Mouse (Mus musculus): ENCODE measurements around the gene Ccnd1. TPM values are rescaled to one million over a fixed set of nuclear protein-coding genes. Genes with fewer than 3 reads are reported as not detected.

Ccnd1 gene
- 1.2 and 1.5 TPM in 2 replicates for total RNA-seq (2015; ENCODE audit: low replicate concordance)
- total RNA-seq (2017; ENCODE audit: low replicate concordance), result 0.51 and 2.0 TPM in 2 replicates

- no peak for ATAC-seq (replicated peaks; ENCODE audit: low FRiP score, poor library complexity, severe bottlenecking)
These were observed at the start of gene Ccnd1 for GRCm38 (mm10) chr7:144939344-144940002. Gene Ccnd1, minus strand, starts transcription at chr7:144939925.

GRCm38 (mm10) chr7:144988856-144989255, 49.1 kb upstream of the Ccnd1 start:
- ATAC-seq (replicated peaks; ENCODE audit: low FRiP score, poor library complexity, severe bottlenecking), result no peak

- ATAC-seq (replicated peaks; ENCODE audit: low FRiP score, poor library complexity, severe bottlenecking), result no peak
These were observed 45.4 kb upstream of the Ccnd1 start for GRCm38 (mm10) chr7:144985100-144985499.

GRCm38 (mm10) chr7:144982358-144983110, 42.8 kb upstream of the Ccnd1 start:
- ATAC-seq (replicated peaks; ENCODE audit: low FRiP score, poor library complexity, severe bottlenecking), result no peak

- ATAC-seq (replicated peaks; ENCODE audit: low FRiP score, poor library complexity, severe bottlenecking), result no peak
These were observed 41.8 kb upstream of the Ccnd1 start for GRCm38 (mm10) chr7:144981426-144982079.

GRCm38 (mm10) chr7:144979814-144980213, 40.1 kb upstream of the Ccnd1 start:
- ATAC-seq (replicated peaks; ENCODE audit: low FRiP score, poor library complexity, severe bottlenecking), result no peak

- ATAC-seq (replicated peaks; ENCODE audit: low FRiP score, poor library complexity, severe bottlenecking), result no peak
These were observed 37.4 kb upstream of the Ccnd1 start for GRCm38 (mm10) chr7:144977121-144977520.

GRCm38 (mm10) chr7:144973461-144973860, 33.7 kb upstream of the Ccnd1 start:
- ATAC-seq (replicated peaks; ENCODE audit: low FRiP score, poor library complexity, severe bottlenecking), result no peak

- no peak for ATAC-seq (replicated peaks; ENCODE audit: low FRiP score, poor library complexity, severe bottlenecking)
These were observed 32.0 kb upstream of the Ccnd1 start for GRCm38 (mm10) chr7:144971769-144972168.

GRCm38 (mm10) chr7:144970997-144971768, 31.5 kb upstream of the Ccnd1 start:
- ATAC-seq (replicated peaks; ENCODE audit: low FRiP score, poor library complexity, severe bottlenecking), result no peak

GRCm38 (mm10) chr7:144965893-144966292, 26.2 kb upstream of the Ccnd1 start:
- no peak for ATAC-seq (replicated peaks; ENCODE audit: low FRiP score, poor library complexity, severe bottlenecking)

GRCm38 (mm10) chr7:144964316-144964715, 24.6 kb upstream of the Ccnd1 start:
- ATAC-seq (replicated peaks; ENCODE audit: low FRiP score, poor library complexity, severe bottlenecking), result no peak

GRCm38 (mm10) chr7:144963911-144964310, 24.2 kb upstream of the Ccnd1 start:
- ATAC-seq (replicated peaks; ENCODE audit: low FRiP score, poor library complexity, severe bottlenecking), result no peak

- ATAC-seq (replicated peaks; ENCODE audit: low FRiP score, poor library complexity, severe bottlenecking), result no peak
These were observed 19.0 kb upstream of the Ccnd1 start for GRCm38 (mm10) chr7:144958509-144959395.

GRCm38 (mm10) chr7:144943254-144943653, 3.5 kb upstream of the Ccnd1 start:
- no peak for ATAC-seq (replicated peaks; ENCODE audit: low FRiP score, poor library complexity, severe bottlenecking)

- ATAC-seq (replicated peaks; ENCODE audit: low FRiP score, poor library complexity, severe bottlenecking), result no peak
These were observed 3.0 kb upstream of the Ccnd1 start for GRCm38 (mm10) chr7:144942744-144943135.

GRCm38 (mm10) chr7:144942071-144942743, 2.5 kb upstream of the Ccnd1 start:
- no peak for ATAC-seq (replicated peaks; ENCODE audit: low FRiP score, poor library complexity, severe bottlenecking)

GRCm38 (mm10) chr7:144941242-144941831, 1.6 kb upstream of the Ccnd1 start:
- no peak for ATAC-seq (replicated peaks; ENCODE audit: low FRiP score, poor library complexity, severe bottlenecking)
